Mouse (Mus musculus) hindbrain, embryonic 13.5 days (tissue): ENCODE data around the gene Rab5c. TPM values are rescaled to one million over a fixed set of nuclear protein-coding genes. Genes with fewer than 3 reads are reported as not detected.
A peak's percentile ranks its signal among the peaks of the same experiment; 100 is the strongest.

Experiments used
- ATAC-seq: fragments of 200-750 bp; cut with Nextera tagmentation; 2 replicates; pipeline ENCODE4 v1.8.0; 2017; ENCODE audit warnings: moderate TSS enrichment; ENCODE audit not compliant: low FRiP score
- H3K27ac ChIP-seq: fragments of 300-500 bp; sonication (generic); 2 replicates; pipeline ENCODE4 v1.5.1; 2015; ENCODE audit warnings: inconsistent platforms, mild to moderate bottlenecking, moderate library complexity
- H3K27me3 ChIP-seq: fragments of 300-500 bp; sonication (generic); 2 replicates; pipeline ENCODE4 v1.6.1; 2015; ENCODE audit warnings: mild to moderate bottlenecking, inconsistent platforms
- H3K36me3 ChIP-seq: fragments of 300-500 bp; sonication (generic); 2 replicates; pipeline ENCODE4 v1.6.1; 2015; ENCODE audit warnings: mild to moderate bottlenecking, inconsistent platforms
- H3K4me1 ChIP-seq: fragments of 300-500 bp; sonication (generic); replicated peaks from 2 replicates; pipeline ENCODE4 v1.6.1; 2015; ENCODE audit warnings: inconsistent platforms
- H3K4me2 ChIP-seq: fragments of 300-500 bp; sonication (generic); 2 replicates; pipeline ENCODE4 v1.6.1; 2015; ENCODE audit warnings: inconsistent platforms, mild to moderate bottlenecking, moderate library complexity
- H3K4me3 ChIP-seq: fragments of 300-500 bp; sonication (generic); 2 replicates; pipeline ENCODE4 v1.5.1; 2015; ENCODE audit warnings: mild to moderate bottlenecking, inconsistent platforms
- H3K9ac ChIP-seq: fragments of 300-500 bp; sonication (generic); 2 replicates; pipeline ENCODE4 v1.6.1; 2015; ENCODE audit warnings: mild to moderate bottlenecking, inconsistent platforms
- H3K9me3 ChIP-seq: fragments of 300-500 bp; sonication (generic); 2 replicates; pipeline ENCODE4 v1.6.1; 2016; ENCODE audit warnings: inconsistent platforms
- WGBS: fragments of 180-500 bp; shearing (Covaris S2); methylation state at CpG from one replicate; pipeline ENCODE4 v1.1.7; 2015; 5-methylcytosine and 5-hydroxymethylcytosine counted together
- polyA plus RNA-seq: library from polyadenylated mRNA; unstranded; fragments of >200 nt; fragmentation: Nextera tagmentation; extraction: Ambion mirVana; gene quantifications from 2 replicates; pipeline ENCODE4 v1.2.1, GENCODE M21; 2015

The Rab5c gene
- polyA plus RNA-seq = 28.2 and 29.0 TPM in 2 replicates

- H3K4me1 ChIP-seq = peaks cover 26% of the 10 kb centered on the region
- peak; percentile 99 for ATAC-seq
- H3K9me3 ChIP-seq = no peaks in the 10 kb centered on the region
- H3K36me3 ChIP-seq = peaks cover 23% of the 10 kb centered on the region
- under 1% methylated on average over 39 of the region's 39 CpGs for WGBS
- peak within 1 kb of the TSS; percentile 79 for H3K4me3 ChIP-seq
- H3K27me3 ChIP-seq = peaks cover 4% of the 10 kb centered on the region; the same call in 1 of the 2 replicates
- peak within 1 kb of the TSS; percentile 97 for H3K9ac ChIP-seq
- peak within 1 kb of the TSS; percentile 80 for H3K27ac ChIP-seq
- peak within 1 kb of the TSS; percentile 77 for H3K4me2 ChIP-seq
Measured at GRCm38 (mm10) chr11:100738066-100738604, at the start of gene Rab5c. Gene Rab5c, minus strand, starts transcription at chr11:100738215.

GRCm38 (mm10) chr11:100785774-100786173, 47.8 kb upstream of the Rab5c start:
- H3K27me3 ChIP-seq = no peaks in the 10 kb centered on the region
- H3K36me3 ChIP-seq = peaks cover 81% of the 10 kb centered on the region
- H3K9ac ChIP-seq = no peak overlapping the region
- no peak overlapping the region for H3K4me3 ChIP-seq
- 94% methylated on average over 2 of the region's 2 CpGs for WGBS
- H3K4me1 ChIP-seq = no peaks in the 10 kb centered on the region
- no peaks in the 10 kb centered on the region for H3K9me3 ChIP-seq
- no peak overlapping the region for H3K4me2 ChIP-seq
- H3K27ac ChIP-seq = no peak overlapping the region
- no peak for ATAC-seq

- no peak for ATAC-seq
Measured at GRCm38 (mm10) chr11:100784286-100784685, 46.3 kb upstream of the Rab5c start.

GRCm38 (mm10) chr11:100782568-100782967, 44.6 kb upstream of the Rab5c start:
- peaks cover 74% of the 10 kb centered on the region for H3K36me3 ChIP-seq
- no peak overlapping the region for H3K4me3 ChIP-seq
- no peaks in the 10 kb centered on the region for H3K9me3 ChIP-seq
- no peak overlapping the region for H3K9ac ChIP-seq
- no peak overlapping the region for H3K4me2 ChIP-seq
- no peaks in the 10 kb centered on the region for H3K4me1 ChIP-seq
- H3K27ac ChIP-seq = no peak overlapping the region
- 90% methylated on average over 13 of the region's 13 CpGs for WGBS
- ATAC-seq = no peak
- H3K27me3 ChIP-seq = no peaks in the 10 kb centered on the region

More at GRCm38 (mm10) chr11:100784286-100784685, 46.3 kb upstream of the Rab5c start:
- Histone ChIP-seq H3K9me3 (no peaks in the 10 kb centered on the region), H3K4me1 (no peaks in the 10 kb centered on the region), H3K27ac (no peak overlapping the region), H3K27me3 (no peaks in the 10 kb centered on the region), H3K4me3 (no peak overlapping the region), H3K4me2 (no peak overlapping the region), H3K36me3 (peaks cover 82% of the 10 kb centered on the region), H3K9ac (no peak overlapping the region)
- WGBS = 89% methylated on average over 8 of the region's 8 CpGs

- Histone ChIP-seq H3K4me3 (no peak overlapping the region), H3K9me3 (no peaks in the 10 kb centered on the region), H3K27ac (no peak overlapping the region), H3K9ac (no peak overlapping the region), H3K4me2 (no peak overlapping the region), H3K36me3 (peaks cover 67% of the 10 kb centered on the region), H3K4me1 (no peaks in the 10 kb centered on the region), H3K27me3 (no peaks in the 10 kb centered on the region)
- WGBS = 92% methylated on average over 15 of the region's 15 CpGs
- no peak for ATAC-seq
Measured at GRCm38 (mm10) chr11:100781763-100782475, 43.9 kb upstream of the Rab5c start.

GRCm38 (mm10) chr11:100780247-100780646, 42.2 kb upstream of the Rab5c start:
- Histone ChIP-seq H3K9ac (no peak overlapping the region), H3K4me2 (no peak overlapping the region), H3K4me1 (no peaks in the 10 kb centered on the region), H3K27me3 (no peaks in the 10 kb centered on the region), H3K36me3 (peaks cover 54% of the 10 kb centered on the region), H3K4me3 (no peak overlapping the region), H3K9me3 (no peaks in the 10 kb centered on the region), H3K27ac (no peak overlapping the region)
- ATAC-seq = no peak
- 84% methylated on average over 8 of the region's 8 CpGs for WGBS

GRCm38 (mm10) chr11:100778069-100778468, 40.1 kb upstream of the Rab5c start:
- ATAC-seq = no peak
- Histone ChIP-seq H3K4me3 (no peak overlapping the region), H3K4me1 (no peaks in the 10 kb centered on the region), H3K4me2 (no peak overlapping the region), H3K27me3 (no peaks in the 10 kb centered on the region), H3K9me3 (no peaks in the 10 kb centered on the region), H3K9ac (no peak overlapping the region), H3K27ac (no peak overlapping the region), H3K36me3 (peaks cover 38% of the 10 kb centered on the region)
- 81% methylated on average over 3 of the region's 3 CpGs for WGBS

GRCm38 (mm10) chr11:100775921-100776320, 37.9 kb upstream of the Rab5c start:
- H3K4me3 ChIP-seq = no peak overlapping the region
- WGBS = 80% methylated on average over 10 of the region's 10 CpGs
- no peak overlapping the region for H3K9ac ChIP-seq
- ATAC-seq = no peak
- no peaks in the 10 kb centered on the region for H3K9me3 ChIP-seq
- H3K36me3 ChIP-seq = peaks cover 17% of the 10 kb centered on the region
- H3K27ac ChIP-seq = no peak overlapping the region
- no peaks in the 10 kb centered on the region; the same call in 1 of the 2 replicates for H3K4me1 ChIP-seq
- no peaks in the 10 kb centered on the region for H3K27me3 ChIP-seq
- no peak overlapping the region for H3K4me2 ChIP-seq

GRCm38 (mm10) chr11:100774261-100774660, 36.2 kb upstream of the Rab5c start:
- H3K36me3 ChIP-seq = peaks cover 5% of the 10 kb centered on the region
- H3K9ac ChIP-seq = no peak overlapping the region
- no peak for ATAC-seq
- H3K9me3 ChIP-seq = no peaks in the 10 kb centered on the region
- 82% methylated on average over 4 of the region's 4 CpGs for WGBS
- H3K4me1 ChIP-seq = peaks cover 5% of the 10 kb centered on the region
- H3K4me2 ChIP-seq = no peak overlapping the region
- no peaks in the 10 kb centered on the region for H3K27me3 ChIP-seq
- H3K27ac ChIP-seq = no peak overlapping the region
- no peak overlapping the region for H3K4me3 ChIP-seq

- Histone ChIP-seq H3K4me2 (peak within 1 kb of the TSS; percentile 49), H3K27me3 (no peaks in the 10 kb centered on the region), H3K9me3 (no peaks in the 10 kb centered on the region), H3K36me3 (no peaks in the 10 kb centered on the region), H3K27ac (no peak within 1 kb of the TSS), H3K4me1 (peaks cover 5% of the 10 kb centered on the region), H3K9ac (peak within 1 kb of the TSS; percentile 58; the same call in 1 of the 2 replicates), H3K4me3 (peak within 1 kb of the TSS; percentile 47)
- ATAC-seq = no peak; the same call in 1 of the 2 replicates
- WGBS = 29% methylated on average over 17 of the region's 17 CpGs
Measured at GRCm38 (mm10) chr11:100770646-100771408, 32.8 kb upstream of the Rab5c start, which contains the start of gene Ghdc. Gene Ghdc, minus strand, starts transcription at chr11:100770957.

GRCm38 (mm10) chr11:100769980-100770379, 32.0 kb upstream of the Rab5c start:
- no peak overlapping the region for H3K27ac ChIP-seq

GRCm38 (mm10) chr11:100767871-100768270, 29.9 kb upstream of the Rab5c start:
- H3K4me3 ChIP-seq = no peak overlapping the region
- H3K36me3 ChIP-seq = no peaks in the 10 kb centered on the region
- 0 out of 2 replicates have a peak, but pooled peaks cover 2% of the 10 kb centered on the region for H3K27me3 ChIP-seq
- H3K4me2 ChIP-seq = no peak overlapping the region
- no peak overlapping the region for H3K9ac ChIP-seq
- H3K4me1 ChIP-seq = peaks cover 5% of the 10 kb centered on the region
- 87% methylated on average over 5 of the region's 5 CpGs for WGBS
- no peak for ATAC-seq
- no peak overlapping the region for H3K27ac ChIP-seq
- H3K9me3 ChIP-seq = no peaks in the 10 kb centered on the region

More at GRCm38 (mm10) chr11:100769980-100770379, 32.0 kb upstream of the Rab5c start:
- Histone ChIP-seq H3K27me3 (no peaks in the 10 kb centered on the region), H3K36me3 (no peaks in the 10 kb centered on the region), H3K4me2 (peak overlapping the region; percentile 49), H3K4me3 (peak overlapping the region; percentile 47), H3K4me1 (peaks cover 5% of the 10 kb centered on the region), H3K9me3 (no peaks in the 10 kb centered on the region), H3K9ac (0 out of 2 replicates have a peak overlapping the region, but pooled peaks have one; percentile 39)
- no peak for ATAC-seq
- 59% methylated on average over 6 of the region's 6 CpGs for WGBS
